Comparison of ENCODE assay signal across 13 mouse cellular contexts in the genomic region with DNA sequence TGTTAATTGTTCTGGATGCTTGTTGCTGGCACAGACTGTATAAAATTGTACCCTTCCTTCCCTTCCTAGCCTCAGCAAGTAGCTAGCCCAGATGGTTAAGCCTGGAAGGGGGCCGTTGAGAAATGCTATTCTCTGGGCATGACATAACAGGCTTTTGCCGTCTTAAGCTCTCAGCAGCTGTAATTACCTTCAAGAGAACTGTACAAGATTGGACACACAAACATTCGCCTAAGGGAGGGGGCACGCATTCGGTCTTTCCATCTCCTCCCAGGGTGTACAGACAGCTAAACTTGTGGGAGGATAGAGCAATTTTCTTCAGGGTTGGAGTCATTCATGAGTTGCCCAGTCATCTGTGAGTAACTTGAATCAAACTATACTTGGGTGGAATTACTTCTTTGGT.
"Had no signal": no experiment of that assay in that cellular context is flagged by ENCODE, and none has a peak within 500 bp of the region (broad histone marks: within the 10 kb centered on the region; RNA-seq: fewer than 3 reads in every experiment).

No protein-coding gene starts in this region.

- DNase-seq: kidney, adult 8-10 months; kidney, postnatal 25 days; lung, embryonic 14.5 days; lung, postnatal 14 days; right cerebral cortex, adult 18-20 months; right cerebral cortex, postnatal 25 days; thymus, adult 2 months; thymus, postnatal 25 days had no signal

- H3K4me3 ChIP-seq: limb, embryonic 10.5 days; megakaryocyte, embryonic 14.5 days; midbrain, embryonic 12.5 days had no signal

- ATAC-seq: intestine, postnatal 0 days had no signal

- H3K4me1 ChIP-seq: limb, embryonic 10.5 days; megakaryocyte, embryonic 14.5 days; midbrain, embryonic 12.5 days had no signal

- H3K27ac ChIP-seq: limb, embryonic 10.5 days; macrophage; midbrain, embryonic 12.5 days had no signal
